Mouse (Mus musculus): ENCODE results near the gene Tes. TPM values are rescaled to one million over a fixed set of nuclear protein-coding genes. Genes with fewer than 3 reads are reported as not detected.

Gene Tes
- polyA plus RNA-seq, 1 experiment from 2014 or later = 36.5 TPM

- H3K9me3 ChIP-seq = no peaks in the 10 kb centered on the region
- H3K9ac ChIP-seq (replicated peaks) = no peak overlapping the region
- H3K4me3 ChIP-seq = no peak overlapping the region
- no peaks in the 10 kb centered on the region for H3K27me3 ChIP-seq
- no peak for ATAC-seq (ENCODE audit: low FRiP score, low read depth)
- 70% methylated on average over 2 of the region's 2 CpGs for WGBS
- no peaks in the 10 kb centered on the region for H3K36me3 ChIP-seq
- no peak overlapping the region for H3K4me2 ChIP-seq (replicated peaks)
- no peak overlapping the region for H3K27ac ChIP-seq (replicated peaks)
- H3K4me1 ChIP-seq = no peaks in the 10 kb centered on the region
These were observed 50.3 kb downstream of the Tes start for GRCm38 (mm10) chr6:17115046-17115790.

GRCm38 (mm10) chr6:17119521-17120232 lies 54.7 kb downstream of the Tes start:
- no peak overlapping the region for H3K9ac ChIP-seq (replicated peaks)
- 90% methylated on average over 7 of the region's 7 CpGs for WGBS
- H3K4me3 ChIP-seq = no peak overlapping the region
- no peaks in the 10 kb centered on the region for H3K9me3 ChIP-seq
- H3K4me1 ChIP-seq = no peaks in the 10 kb centered on the region
- no peaks in the 10 kb centered on the region for H3K27me3 ChIP-seq
- H3K36me3 ChIP-seq = no peaks in the 10 kb centered on the region
- ATAC-seq (ENCODE audit: low FRiP score, low read depth) = no peak
- H3K27ac ChIP-seq (replicated peaks) = no peak overlapping the region
- H3K4me2 ChIP-seq (replicated peaks) = no peak overlapping the region

DNA sequence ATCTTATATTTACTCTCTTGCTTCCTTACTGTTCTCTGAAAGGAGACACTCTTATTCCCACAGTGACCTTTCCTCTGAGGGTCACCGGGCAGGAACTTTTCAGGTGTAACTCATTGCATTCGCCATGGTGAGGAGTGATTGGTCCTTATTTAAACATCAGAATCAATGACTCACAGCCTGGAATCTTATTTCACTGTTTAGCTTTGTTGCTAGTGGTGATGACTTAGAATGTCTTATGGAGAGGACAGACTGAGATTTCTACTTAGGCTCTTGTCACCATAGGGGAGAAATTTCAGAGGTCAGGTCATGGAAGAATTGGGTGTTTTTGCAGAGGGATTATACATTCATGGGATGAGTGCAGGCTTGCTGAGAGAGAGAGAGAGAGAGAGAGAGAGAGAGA lies 75.1 kb downstream of the Tes start:
- H3K9me3 ChIP-seq = no peaks in the 10 kb centered on the region
- H3K4me3 ChIP-seq = no peak overlapping the region
- no peak overlapping the region for H3K9ac ChIP-seq (replicated peaks)
- no peaks in the 10 kb centered on the region for H3K27me3 ChIP-seq
- no peaks in the 10 kb centered on the region for H3K36me3 ChIP-seq
- H3K4me2 ChIP-seq (replicated peaks) = no peak overlapping the region
- H3K27ac ChIP-seq (replicated peaks) = no peak overlapping the region
- ATAC-seq (ENCODE audit: low FRiP score, low read depth) = no peak
- H3K4me1 ChIP-seq = peaks cover 4% of the 10 kb centered on the region; the same call in 1 of the 2 replicates
- 74% methylated on average over 2 of the region's 2 CpGs for WGBS

DNA sequence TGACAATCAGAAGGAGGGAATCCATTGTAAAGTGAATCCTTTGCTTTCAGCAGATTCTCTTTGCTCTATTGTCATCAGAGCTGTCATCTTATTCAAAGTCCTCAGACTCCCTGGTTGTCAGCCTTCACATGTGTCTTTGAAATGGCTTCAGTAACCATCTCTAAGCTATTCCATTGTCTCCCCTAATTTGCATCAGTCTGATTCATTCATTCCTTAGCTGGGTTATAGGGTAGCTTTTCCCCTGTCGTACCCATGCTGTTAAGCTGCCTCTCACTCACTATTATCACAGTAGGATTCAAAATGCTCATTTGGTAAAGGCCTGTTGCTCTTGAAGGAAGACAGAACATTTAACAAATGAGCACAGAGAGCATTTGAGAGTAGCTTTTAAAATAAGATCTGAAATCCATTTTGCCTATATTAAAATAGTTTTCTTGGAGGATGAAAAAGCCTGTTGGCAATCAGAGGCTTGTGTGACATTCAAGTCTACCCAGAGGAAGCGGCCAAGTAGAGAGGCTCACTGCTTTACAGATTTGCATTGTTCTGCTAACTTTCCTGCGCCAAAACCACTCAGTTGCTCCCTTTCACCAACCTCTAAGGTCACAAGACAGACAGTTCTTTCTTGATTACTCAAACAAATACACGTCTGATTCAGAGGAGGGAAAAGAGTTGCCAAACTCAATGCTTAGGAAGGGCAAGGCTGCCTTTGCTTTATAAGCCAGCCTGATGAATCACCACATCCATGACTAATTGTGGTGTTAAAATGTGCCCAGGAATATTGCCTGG lies 77.8 kb downstream of the Tes start:
- no peak overlapping the region for H3K4me2 ChIP-seq (replicated peaks)
- H3K36me3 ChIP-seq = no peaks in the 10 kb centered on the region
- no peak overlapping the region for H3K4me3 ChIP-seq
- peaks cover 4% of the 10 kb centered on the region; the same call in 1 of the 2 replicates for H3K4me1 ChIP-seq
- H3K27ac ChIP-seq (replicated peaks) = 0 out of 2 replicates have a peak overlapping the region, but pooled peaks have one; percentile 12
- no peaks in the 10 kb centered on the region for H3K9me3 ChIP-seq
- ATAC-seq (ENCODE audit: low FRiP score, low read depth) = peak; percentile 66; the same call in 1 of the 2 replicates
- no peak overlapping the region for H3K9ac ChIP-seq (replicated peaks)
- no peaks in the 10 kb centered on the region for H3K27me3 ChIP-seq
- 16% methylated on average over 4 of the region's 4 CpGs for WGBS

- H3K9ac ChIP-seq (replicated peaks) = no peak overlapping the region
- no peak overlapping the region for H3K4me2 ChIP-seq (replicated peaks)
- H3K36me3 ChIP-seq = no peaks in the 10 kb centered on the region
- H3K27ac ChIP-seq (replicated peaks) = no peak overlapping the region
- no peaks in the 10 kb centered on the region for H3K4me1 ChIP-seq
- ATAC-seq (ENCODE audit: low FRiP score, low read depth) = no peak
- H3K27me3 ChIP-seq = no peaks in the 10 kb centered on the region
- H3K9me3 ChIP-seq = no peaks in the 10 kb centered on the region
- 80% methylated on average over 4 of the region's 4 CpGs for WGBS
- H3K4me3 ChIP-seq = no peak overlapping the region
These were observed 86.2 kb downstream of the Tes start for GRCm38 (mm10) chr6:17151071-17151715.

- H3K4me2 ChIP-seq (replicated peaks) = no peak overlapping the region
- H3K27ac ChIP-seq (replicated peaks) = no peak overlapping the region
- no peaks in the 10 kb centered on the region for H3K9me3 ChIP-seq
- no peaks in the 10 kb centered on the region for H3K27me3 ChIP-seq
- no peak overlapping the region for H3K9ac ChIP-seq (replicated peaks)
- H3K4me1 ChIP-seq = no peaks in the 10 kb centered on the region
- no peaks in the 10 kb centered on the region for H3K36me3 ChIP-seq
- ATAC-seq (ENCODE audit: low FRiP score, low read depth) = no peak
- WGBS = 82% methylated on average over 3 of the region's 3 CpGs
- H3K4me3 ChIP-seq = no peak overlapping the region
These were observed 87.6 kb downstream of the Tes start for GRCm38 (mm10) chr6:17152551-17152950.

Other genes starting within 250 kb of the Tes start
- gene Tfec, start 166.7 kb upstream of the Tes start, polyA plus RNA-seq (2016; fragmentation: Nextera tagmentation; extraction: Ambion mirVana) = 0.81 and 1.3 TPM in 2 replicates
- 5.8 and 6.0 TPM in 2 replicates for gene Cav2, start 216.0 kb downstream of the Tes start, polyA plus RNA-seq (2016; fragmentation: Nextera tagmentation; extraction: Ambion mirVana)
- gene Cav1, start 241.2 kb downstream of the Tes start, polyA plus RNA-seq (2016; fragmentation: Nextera tagmentation; extraction: Ambion mirVana) = 10.1 and 11.3 TPM in 2 replicates

Data from midbrain, embryonic 12.5 days (tissue).